Mouse (Mus musculus) ovary, postnatal 14 days (tissue): ENCODE results near the gene Cab39.

Source experiments
- DNase-seq: peaks from one replicate; pipeline ENCODE4 v3.0.0; 2022; ENCODE audit warnings: low spot score

The Cab39 gene

GRCm38 (mm10) chr1:85900521-85901333 is 107.5 kb downstream of the Cab39 start:
- DNase-seq: no peak
